ENCODE assay signal across 8 mouse cellular contexts in the genomic region with DNA sequence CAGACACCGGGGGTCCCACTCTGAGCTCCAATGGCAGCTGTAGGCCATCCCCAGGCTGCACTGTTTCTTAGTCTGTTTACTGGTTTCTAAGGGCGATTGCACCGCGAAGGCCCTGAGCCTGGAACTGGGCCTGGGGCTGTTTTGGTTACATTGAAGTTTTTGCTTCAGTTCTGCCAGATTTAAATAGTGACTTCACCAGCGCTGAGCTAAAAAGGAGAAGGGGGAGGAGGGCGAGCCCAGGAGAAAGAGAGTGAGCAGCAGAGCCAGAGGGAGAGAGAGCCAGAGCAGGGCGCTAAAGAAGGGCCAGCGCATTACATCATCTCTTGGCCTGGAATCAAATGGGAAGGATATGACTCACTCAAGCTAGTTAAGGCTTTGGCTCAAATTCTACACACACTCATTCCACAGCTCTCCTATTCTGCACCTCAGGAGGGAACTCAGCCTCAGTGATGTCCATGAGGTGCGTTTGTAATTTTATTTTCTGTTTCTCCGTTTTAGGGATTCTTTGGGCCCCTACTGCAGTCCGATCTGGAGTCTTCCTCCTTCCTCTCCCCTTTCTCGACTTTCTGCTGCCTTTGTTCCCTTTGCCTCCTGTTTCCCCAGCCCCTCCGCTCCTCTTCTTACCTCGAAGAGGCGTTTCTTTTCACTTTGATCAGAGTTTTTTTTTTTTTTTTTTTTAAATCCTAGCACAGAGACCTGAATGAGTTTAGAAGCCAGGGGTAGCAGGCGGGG.
DNase-seq lines count a peak whose midpoint lies in the region; ATAC-seq and TF ChIP-seq lines count a peak whose summit lies in the region.

No protein-coding gene starts in this region.

- no peaks in the 10 kb centered on the region for H3K9me3 ChIP-seq in hindbrain, embryonic 16.5 days (ENCODE audit: control insufficient read depth, low read length)

- H3K9ac ChIP-seq in hindbrain, embryonic 16.5 days (ENCODE audit: low read depth, low read length) = peak overlapping the region; percentile 63

- no peaks in the 10 kb centered on the region for H3K36me3 ChIP-seq in hindbrain, embryonic 16.5 days (ENCODE audit: control insufficient read depth, insufficient read depth, low read length)

- intact Hi-C loops in left cerebral cortex, adult 2 months (cut with DNase I) = loop anchor here (5.0 kb wide), 2 partner anchors 79 to 281 kb away; no protein-coding TSS in a partner anchor

- peak overlapping the region; percentile 64 for H3K4me2 ChIP-seq in hindbrain, embryonic 16.5 days (ENCODE audit: low read length)

- H3K4me1 ChIP-seq in hindbrain, embryonic 16.5 days (ENCODE audit: control insufficient read depth, insufficient read depth, low read depth, low read length) = peaks cover 5% of the 10 kb centered on the region; the same call in 1 of the 2 replicates

- no peak for TF ChIP-seq CTCF in left cerebral cortex, adult 2 months (IDR thresholded peaks at IDR 0.05)

- peak; percentile 90 to 97 for DNase-seq in adrenal gland, adult (ENCODE audit: inconsistent age in 2 of 2, low spot score in 1 of 2)
- peak; percentile 77 for DNase-seq in embryo, embryonic 10 days (ENCODE audit: low spot score)
- peak; percentile 81 for DNase-seq in gastrocnemius, postnatal 10 days
- peak; percentile 79 for DNase-seq in left cerebral cortex, adult 2 months (ENCODE audit: extremely low spot score in 1 of 2, low spot score in 2 of 2)
- peak; percentile 96 for DNase-seq in lung, postnatal 36 days
- peak; percentile 49 for DNase-seq in retina, adult 2 months (ENCODE audit: low read depth, low spot score)

- H3K27ac ChIP-seq in hindbrain, embryonic 16.5 days (ENCODE audit: low read depth, low read length) = peak overlapping the region; percentile 72
- peak overlapping the region; percentile 79 for H3K27ac ChIP-seq in left cerebral cortex, adult 2 months

- H3K4me3 ChIP-seq in hindbrain, embryonic 16.5 days (ENCODE audit: low read length) = peak overlapping the region; percentile 40
- peak overlapping the region; percentile 43 for H3K4me3 ChIP-seq in left cerebral cortex, adult 2 months

- 5% methylated on average over 15 of the region's 16 CpGs for WGBS in hindbrain, embryonic 16.5 days

- no peaks in the 10 kb centered on the region for H3K27me3 ChIP-seq in hindbrain, embryonic 16.5 days (replicated peaks; ENCODE audit: control insufficient read depth, insufficient read depth, low read length)

- ATAC-seq in hindbrain, embryonic 16.5 days = peak; percentile 93
- ATAC-seq in megakaryocyte-erythroid progenitor cell, adult 5-6 weeks (replicated peaks; ENCODE audit: low FRiP score, low TSS enrichment, poor library complexity, severe bottlenecking) = no peak
